Mouse (Mus musculus) left cerebral cortex, adult 9 months (tissue): ENCODE data around the gene Ubfd1.

ENCODE experiments used
- DNase-seq, 2 experiments: peaks; one replicate each; pipeline ENCODE4 v3.0.0; 2022; ENCODE audit warnings: low spot score in 2 of 2

The Ubfd1 gene

DNA sequence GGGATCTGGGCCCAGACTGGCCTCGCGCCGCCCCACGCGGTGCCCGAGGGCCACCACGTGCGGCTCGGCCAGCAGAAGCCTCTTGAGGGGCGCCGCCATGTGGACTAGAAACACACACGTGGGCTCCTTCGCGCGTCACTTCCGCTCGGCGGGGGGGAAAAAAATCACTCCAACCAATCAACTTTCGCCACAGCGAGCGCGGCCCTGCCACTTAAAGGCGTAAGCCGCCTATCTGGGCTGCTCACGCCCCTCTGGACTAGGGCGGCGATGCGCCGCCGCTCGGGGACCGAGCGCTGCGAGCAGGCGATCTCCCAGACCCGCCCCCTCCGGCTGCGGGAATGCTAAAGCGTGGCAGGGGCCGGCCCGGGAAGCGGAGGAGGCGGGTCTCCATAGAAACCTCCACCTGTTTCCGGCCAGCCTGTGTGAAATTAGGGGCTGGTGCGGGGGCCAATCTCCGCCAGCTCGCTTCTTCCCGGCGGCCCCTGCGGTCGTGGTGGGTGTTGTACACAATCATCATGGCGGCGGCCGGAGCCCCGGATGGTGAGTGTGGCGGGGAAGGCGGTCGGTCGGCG, at the start of gene Ubfd1, which contains the start of gene Ears2:
TSS of gene Ubfd1 (plus strand) at position 231 of the 572 bp plus-strand sequence.
TSS of gene Ears2 (minus strand) at position 319 of the 572 bp plus-strand sequence.
- peak; percentile 93 to 97 for DNase-seq

DNA sequence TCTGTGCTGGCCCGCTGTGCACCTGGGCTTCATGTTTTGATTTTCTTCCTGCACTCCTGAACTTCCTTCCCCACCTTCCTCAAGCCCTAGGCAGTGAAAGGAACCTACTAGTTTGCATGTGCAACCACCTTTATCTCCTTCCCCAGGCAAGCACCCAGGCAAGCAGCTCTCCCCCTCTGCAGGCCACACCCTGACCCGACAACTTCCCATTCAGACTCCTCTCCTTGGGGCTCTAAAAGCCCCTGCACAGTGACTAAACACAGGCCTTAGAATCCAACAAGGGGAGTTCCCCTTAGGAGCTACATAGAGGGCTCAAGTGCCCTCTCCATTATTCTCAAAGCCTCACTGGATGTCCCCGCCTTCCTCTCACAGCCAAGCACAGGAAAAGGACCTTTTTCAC, 48.7 kb upstream of the Ubfd1 start:
- DNase-seq, result no peak

DNA sequence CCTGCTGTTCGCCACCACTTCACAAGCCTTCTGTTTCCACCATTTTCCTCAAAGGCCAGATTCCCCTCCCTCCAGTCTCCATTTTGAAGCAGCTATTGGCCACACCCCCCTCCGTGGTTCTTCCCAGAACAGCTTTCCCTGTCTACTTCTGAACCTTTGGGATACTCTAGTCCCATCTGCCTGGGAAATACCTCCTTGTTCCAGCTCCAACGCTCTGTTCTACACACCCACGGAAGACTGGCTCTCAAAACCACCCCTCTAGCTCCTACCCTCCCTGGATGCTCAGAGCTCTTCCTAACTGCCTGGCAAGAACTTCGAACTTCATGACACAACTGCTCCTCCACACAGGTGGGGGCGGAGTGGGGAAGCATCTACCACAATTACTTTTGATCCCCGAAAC, 48.0 kb upstream of the Ubfd1 start:
- peak; percentile 44 to 72 for DNase-seq

DNA sequence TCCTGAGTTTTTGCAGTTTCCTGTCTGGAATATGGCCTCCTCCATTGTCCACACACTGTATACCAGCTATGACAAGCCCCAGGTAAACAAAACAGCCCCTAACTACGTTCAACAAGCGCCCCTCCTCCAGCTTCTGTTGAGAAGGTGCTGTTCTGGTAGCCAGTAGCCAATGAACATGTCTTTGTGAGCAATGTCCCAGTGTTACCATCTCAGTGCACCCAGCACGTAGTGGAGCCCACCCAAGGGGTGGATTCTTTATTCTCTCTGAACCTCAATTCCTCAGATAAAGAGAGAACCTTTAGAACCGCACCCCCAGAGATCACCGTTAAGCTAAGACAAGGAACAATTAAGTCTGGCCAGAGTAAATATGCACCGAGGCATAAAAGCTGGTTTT, 46.7 kb upstream of the Ubfd1 start:
- DNase-seq, result peak in 1 of 2 experiments; percentile 20

DNA sequence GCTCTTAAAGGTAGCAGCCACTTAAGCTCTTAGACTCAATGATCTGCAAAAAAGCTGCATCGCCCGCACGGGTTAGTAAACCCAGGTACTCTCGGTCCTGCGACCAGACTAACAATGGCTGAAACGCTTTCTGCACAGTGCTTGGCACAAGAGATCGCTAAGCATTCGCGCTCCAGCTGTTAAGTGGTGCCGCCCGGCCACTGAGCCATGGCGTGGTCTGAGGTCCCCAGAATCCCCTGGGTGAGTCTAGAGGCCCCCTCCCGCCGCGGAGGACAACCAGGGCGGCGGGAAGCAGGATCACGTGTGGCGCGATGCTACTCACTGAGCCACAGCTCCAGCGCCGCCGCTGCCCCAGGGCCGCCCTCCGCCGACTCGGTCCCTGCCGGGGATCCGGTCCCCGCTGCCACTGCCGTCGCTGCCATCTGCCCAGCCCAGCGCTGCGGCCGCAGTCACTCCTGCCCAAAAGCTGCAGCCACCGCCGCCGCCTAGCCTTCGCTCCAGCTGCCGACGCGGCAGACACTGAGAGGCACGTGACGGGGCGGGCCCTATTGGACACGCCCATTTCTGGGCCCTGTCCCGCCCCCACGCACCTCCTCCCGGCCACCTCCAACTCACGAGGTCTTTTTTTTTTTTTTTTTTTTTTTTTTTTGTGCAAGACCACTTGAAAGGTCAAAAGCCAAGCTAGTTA, 46.2 kb upstream of the Ubfd1 start, which contains the start of gene Gga2:
TSS of gene Gga2 (minus strand) at position 556 of the 688 bp plus-strand sequence.
- peak; percentile 65 to 82 for DNase-seq

DNA sequence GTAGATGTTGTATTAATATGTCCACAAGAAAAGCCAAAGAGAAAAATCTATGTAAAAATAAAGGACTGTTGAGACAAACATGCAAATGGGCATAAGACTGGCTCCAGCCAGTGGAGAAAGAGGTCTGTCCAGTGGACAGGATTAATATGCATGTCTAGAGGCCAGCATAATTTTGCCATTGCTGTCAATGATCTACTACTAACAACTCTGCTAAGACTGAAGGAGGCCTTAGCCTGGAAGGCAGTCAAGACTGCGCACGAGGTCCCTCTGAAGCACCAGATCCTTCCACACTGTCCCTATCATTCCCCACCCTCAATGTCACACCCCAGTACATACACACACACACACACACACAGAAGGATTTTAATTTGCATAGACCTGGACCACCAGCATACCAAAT, 44.8 kb upstream of the Ubfd1 start:
- DNase-seq, result no peak

DNA sequence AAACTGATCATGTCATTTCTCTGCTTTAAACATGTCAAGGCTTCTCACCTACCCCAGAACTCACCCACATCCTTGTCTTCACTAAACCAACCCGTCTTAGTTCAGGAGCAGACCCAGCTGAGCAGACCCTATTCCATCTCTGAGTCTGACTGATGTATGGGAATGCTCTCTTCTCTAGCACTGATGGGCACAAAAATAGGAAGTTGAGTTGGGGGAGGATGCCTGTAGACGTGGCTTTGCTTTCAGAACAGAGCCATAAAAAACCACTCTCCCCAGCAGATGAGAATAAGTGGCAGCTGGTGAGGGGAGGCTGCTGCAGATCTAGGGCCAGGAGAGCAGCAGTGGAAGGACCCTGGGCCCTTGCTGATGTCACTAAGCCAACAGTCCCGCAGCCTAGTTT, 33.6 kb upstream of the Ubfd1 start:
- no peak for DNase-seq

DNA sequence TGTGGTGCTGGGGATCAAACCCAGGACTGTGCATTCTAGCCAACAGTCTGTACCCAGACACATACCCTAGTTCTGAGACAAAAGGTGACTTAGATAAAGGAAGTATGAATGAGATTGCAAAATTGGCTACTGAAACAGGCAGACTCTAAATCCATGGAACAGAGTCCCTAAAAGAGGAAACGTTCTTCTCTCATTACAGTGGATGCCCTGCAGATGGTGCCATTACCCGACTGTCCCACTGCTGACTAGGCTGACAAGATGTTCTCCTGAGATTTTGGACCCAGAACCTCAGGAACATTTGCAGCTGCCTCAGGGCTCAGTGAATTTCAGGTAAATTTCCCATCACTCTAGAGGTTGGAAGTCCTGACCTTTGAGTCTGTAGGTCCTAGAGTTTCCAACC, 32.6 kb upstream of the Ubfd1 start:
- DNase-seq, result no peak

DNA sequence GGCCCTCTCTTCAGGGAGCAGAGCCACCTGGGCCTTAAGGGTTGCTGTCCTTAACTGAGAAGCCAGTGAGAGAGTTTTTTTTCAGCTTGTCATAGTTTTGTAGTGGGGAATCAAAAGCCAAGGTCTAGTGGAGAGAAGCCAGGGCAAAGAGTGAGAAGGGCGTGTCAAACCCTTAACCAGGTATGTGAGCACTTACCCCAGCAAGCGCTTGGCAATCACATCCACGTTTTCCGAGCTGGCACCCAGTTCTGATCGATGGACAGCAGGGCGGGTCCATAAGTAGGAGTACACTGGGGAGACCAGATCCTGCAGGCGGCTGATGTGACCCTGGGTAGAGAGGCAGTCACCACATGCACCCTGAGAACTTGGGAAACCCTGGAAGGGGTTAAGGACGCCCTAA, 22.9 kb upstream of the Ubfd1 start:
- DNase-seq, result no peak

DNA sequence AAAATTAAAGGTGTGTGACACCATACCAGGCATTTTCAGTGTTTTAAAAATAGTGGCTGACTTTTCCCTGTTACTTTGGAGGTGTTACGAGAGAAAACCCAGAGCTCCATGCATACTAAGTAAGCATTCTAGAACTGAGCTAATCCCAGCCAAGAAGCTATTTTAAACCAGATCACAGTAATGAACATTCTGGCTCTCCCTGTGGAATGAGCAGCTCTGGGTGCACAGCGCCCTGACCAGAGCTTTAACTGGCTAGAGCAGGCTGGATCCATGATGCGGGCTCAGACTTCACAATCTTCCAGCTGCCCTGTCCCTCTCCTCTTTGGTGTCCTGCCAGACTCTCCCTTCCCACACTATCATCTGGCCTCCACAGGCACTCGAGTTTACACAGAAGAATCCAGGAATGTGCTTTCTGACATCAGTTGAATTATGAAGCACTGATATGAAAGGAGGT, 21.8 kb upstream of the Ubfd1 start:
- peak; percentile 32 to 36 for DNase-seq

DNA sequence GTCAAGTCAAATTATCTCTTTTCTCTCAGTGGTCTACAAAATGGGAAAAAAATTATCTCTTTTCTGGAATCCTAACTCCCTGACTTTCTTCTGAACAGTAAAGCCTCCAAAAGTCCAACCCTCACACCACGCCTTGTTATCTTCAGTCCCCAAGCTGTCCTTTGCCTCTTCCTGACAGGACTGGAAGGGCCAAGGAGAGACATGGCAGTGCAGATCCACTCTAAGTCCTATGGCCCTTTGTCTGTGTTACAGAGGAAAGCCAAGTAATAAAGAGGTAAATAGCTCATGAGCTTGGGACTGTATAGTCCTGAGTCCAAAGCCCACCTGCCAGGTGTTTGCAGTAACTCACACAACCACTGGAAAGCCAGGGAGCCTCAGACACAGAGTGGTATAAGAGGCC, 21.3 kb upstream of the Ubfd1 start:
- no peak for DNase-seq

DNA sequence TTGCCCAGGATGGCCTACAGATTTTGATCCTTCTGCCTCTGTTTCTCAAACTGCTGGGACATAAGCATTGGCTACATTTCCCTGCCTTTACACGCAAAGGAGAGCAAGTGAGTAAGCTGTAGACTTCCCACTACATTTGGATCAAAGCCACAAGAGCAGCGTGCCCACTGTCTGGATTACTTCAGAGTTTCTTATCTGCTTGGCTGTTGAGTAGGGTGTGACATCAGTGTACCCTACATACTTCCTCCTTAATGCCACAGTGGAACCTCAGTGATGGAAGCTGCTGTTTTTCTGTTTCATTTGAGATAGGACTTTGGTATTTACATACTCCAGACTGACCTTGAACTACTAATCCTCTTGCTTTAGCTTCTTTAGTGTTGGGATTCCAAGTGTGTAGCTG, 20.2 kb upstream of the Ubfd1 start:
- DNase-seq, result peak in 1 of 2 experiments; percentile 10

DNA sequence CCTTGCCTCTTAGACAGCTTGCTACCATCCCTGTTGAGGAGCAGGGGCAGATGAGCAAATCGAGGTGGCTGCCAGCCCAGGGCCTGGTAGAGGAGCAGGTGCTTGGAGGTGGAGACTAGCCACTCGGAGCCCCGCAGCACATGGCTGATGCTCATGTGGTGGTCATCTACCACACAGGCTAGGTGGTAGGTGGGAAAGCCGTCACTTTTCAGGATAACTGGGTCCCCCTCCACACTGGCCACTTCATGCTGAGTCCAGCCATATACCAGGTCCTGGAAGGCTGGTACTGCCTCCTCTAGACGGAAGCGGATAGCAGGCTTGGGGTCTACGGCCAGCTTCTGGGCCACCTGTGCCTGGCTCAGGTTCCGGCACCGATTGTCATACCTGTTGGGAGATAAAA, 18.8 kb upstream of the Ubfd1 start:
- DNase-seq, result no peak

DNA sequence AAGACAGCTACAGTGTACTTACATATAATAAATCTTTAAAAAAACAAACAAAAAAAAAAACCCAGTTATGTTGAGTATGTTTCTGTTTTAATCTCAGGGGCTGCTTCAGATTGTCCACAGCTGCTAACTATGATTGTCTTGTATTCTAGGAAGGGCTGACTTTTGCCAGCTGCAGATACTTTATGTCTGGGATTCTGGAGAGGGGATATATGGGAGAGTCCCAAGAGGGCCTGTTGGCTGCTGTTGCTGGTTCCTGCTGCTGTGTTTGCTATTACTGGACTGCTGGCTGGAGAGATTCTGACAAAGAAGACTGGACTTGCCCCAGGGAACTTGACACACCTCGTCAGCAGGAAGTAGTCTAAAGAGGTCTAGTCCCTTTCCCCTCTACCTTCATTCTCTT, 16.1 kb upstream of the Ubfd1 start:
- no peak for DNase-seq

DNA sequence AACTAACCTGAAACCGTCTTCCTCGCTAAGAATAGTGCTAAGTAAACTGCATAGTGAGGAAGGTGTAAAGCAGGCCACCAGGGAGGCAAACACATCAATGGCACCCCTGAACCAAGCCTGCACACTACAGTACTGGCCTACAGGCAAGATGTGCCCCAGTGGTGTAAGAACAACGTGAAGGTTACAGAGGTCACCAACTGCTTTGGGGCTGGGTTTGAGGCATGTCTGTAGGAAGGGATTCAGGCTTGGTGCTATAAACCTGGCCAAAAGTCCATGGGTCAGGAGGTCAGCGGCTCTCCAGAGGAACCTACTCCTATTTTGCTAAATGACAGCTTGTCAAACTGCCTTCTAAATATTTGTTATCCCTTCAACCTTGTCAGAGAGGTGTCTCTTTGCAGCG, 10.3 kb upstream of the Ubfd1 start:
- no peak for DNase-seq

DNA sequence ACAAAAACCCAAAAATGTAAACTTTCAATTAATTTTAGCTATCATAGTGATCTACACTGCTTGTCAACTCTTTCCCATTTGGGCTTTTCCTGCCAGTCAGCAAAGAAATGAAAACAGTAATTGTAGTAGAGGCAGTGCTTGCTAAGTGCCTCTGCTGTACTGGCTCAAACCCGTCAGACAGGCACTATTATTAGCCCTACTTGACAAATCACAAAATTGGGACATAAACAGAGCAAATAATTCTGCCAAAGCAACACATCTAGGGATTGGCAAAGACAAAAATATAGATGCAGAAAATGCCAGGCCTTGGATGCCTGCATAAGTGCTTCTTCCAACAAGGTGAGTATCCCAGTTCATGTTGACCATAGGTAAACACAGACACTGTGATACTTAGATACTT, 1.3 kb upstream of the Ubfd1 start:
- no peak for DNase-seq

DNA sequence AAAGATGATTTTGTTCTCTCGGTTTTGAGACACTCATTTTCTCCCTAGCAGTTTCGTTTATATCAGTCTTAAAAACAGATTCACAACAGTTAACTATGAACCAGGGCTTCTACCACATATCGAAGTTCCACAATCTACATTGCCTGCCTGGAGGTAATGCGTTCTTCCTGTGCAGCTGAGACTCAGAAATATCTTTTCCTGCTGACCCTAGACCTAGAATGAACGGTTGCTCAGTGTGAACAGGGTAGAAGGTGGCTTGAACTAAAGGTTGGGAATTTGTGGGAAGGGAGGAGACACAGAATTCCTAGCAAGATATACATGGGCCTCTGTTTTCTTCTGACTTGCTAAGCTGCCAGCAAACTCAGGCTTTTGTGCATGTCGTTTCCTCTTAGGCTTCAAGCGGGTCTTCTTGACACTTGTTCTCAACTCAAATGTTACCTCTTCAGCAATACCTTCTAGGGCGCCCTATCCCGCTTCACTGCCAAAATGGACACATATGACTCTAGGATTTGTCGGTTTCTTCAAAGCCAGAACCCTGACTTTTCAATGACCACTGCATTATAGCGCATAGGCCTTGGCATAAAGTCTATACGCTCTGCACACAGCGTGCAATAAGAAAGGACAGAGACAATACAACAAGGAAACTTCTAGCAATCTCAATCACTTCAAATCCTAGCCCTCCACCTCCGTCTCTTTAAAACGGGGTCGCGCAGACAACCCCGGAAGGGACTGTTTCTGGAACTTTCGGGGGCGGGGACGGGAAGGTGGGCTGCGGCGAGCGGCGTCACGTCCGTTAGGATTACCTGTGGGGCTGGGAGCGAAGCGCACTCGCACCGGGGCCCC, 652 bp upstream of the Ubfd1 start:
- DNase-seq, result peak; percentile 14 to 40

DNA sequence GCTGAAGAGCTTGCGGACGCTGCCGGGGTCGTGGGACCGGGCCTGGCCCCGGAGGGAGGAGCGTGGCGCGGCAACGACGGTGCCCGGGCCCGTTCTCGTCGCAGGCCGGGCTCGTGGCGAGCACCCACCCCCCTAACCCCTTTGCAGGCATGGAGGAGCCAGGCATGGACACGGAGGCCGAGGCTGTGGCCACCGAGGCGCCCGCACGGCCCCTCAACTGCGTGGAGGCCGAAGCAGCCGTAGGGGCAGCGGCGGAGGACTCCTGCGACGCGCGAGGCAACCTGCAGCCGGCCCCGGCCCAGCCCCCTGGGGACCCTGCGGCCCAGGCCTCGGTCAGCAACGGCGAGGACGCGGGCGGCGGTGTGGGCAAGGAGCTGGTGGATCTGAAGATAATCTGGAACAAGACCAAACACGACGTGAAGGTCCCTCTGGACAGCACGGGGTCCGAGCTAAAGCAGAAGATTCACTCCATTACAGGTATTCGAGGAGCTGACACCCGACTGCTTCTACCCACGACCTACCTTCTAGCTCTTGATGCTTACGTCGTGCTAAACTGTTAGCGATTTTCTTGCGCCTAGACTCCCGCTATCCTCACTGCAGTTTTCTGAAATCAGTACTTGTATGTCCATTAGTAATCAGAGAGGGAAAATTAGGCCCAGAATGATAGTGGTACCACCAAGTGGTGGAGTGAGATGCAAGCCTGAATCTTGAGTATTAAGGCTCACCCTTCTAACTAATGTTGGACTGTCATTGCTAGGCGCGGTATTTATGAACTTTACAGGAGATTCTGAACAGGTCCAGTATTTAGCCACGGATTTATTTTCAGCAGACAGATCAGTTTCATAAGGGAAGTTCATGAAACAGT, 774 bp downstream of the Ubfd1 start:
- peak in 1 of 2 experiments; percentile 11 for DNase-seq

DNA sequence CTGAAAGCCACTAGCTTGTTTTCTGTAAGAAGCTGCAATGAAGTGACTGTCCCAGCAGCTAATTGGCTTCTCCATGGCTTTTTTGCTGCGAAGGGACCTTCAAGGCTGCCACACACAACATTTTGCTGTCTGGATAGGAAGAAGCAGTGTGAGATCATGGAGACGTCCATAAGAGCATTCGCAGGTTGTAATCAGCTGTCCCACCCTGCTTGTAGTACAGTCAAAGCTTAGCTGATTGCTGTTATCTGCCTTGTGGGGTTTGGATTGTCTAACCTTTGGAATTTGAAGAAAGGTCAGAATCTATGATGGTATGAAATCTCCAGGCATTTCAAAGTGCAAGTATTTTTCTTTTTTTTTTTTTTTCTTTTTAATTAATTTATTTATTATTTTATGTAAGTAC, 7.4 kb downstream of the Ubfd1 start:
- no peak for DNase-seq

DNA sequence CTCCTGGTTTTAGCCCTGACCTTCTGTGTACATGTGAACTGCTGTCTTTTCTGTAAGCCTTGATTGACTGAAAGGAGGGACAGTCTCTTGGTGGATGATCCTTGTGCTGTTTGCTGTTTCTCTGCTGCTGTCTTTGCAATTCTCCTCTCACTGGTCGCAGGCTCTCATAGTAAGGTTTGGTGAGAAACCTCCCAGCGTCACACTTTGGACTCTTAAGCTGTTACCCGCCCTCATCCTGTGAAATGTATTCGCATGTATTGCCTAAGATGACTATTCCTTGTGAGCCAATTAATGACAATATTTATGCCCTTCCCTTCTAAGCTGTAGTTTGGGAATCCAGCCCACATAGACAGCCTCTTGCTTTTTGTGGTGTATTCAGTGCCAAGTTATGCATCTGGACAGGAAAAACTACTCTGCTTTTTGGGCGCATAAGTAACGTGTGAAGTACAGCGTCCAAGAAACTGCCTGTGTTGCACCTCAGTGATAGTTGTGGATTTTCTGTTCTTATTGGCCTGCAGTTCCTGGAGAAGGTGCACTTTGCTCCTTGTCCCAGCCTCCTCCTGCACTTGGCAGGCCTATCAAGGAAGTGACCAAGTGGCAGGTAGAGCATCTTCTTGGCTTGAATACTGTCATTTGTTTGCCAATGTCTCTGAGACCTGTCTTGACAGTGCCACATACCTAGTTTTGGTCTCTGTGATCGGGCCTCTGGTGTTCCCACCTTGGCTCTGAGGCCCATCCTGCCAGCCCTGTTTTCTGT, 13.0 kb downstream of the Ubfd1 start:
- DNase-seq, result no peak

DNA sequence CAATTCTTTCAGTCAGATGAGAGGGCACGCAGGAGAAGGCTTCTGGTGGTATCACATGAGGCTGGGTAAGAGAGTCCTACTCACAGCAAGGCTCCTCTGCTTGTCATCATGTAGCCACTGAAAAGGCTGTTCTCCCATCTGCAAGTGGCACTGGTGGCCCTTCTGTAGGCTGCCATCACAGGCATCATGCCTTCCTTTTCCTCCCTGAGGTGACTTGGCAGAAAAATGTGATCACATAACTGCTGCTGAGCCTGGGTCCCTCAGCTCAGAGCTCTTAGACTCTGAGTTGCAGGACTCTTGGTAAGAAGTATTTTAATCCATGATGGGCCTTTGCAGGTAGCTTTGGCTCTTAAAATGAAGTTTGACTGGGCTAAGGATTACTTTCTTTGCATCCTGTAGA, 14.1 kb downstream of the Ubfd1 start:
- DNase-seq, result no peak
